Mouse (Mus musculus): ENCODE data around the gene Olfr1354.
"Not testable (repeated sequence)": the region's sequence is repeated elsewhere in the genome, so short reads cannot be mapped to it uniquely, and the experiment has no call there.

Gene Olfr1354

DNA sequence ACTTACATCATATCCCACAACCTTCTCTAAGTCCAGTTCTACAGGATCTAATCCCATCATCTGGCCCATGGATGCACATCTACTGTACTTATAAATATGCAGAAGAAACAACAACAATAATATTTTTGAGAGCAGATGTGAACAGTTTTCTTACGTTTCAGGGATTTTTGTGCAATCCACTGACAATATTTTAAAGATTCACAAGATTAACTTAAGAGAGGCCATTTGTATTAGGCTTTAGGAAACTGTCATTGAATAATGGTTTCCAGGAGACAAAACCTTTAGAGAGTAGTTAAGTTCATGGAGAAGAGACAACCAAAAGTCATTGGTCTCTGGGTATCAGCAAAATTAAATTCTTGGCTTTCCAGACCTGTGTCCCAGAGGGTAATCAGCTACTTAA lies at the start of gene Olfr1354:
Olfr1354 (plus strand) TSS at position 301 of the 400 bp plus-strand sequence.
- in situ Hi-C loops (cut with MseI, MboI) = not testable (repeated sequence)

DNA sequence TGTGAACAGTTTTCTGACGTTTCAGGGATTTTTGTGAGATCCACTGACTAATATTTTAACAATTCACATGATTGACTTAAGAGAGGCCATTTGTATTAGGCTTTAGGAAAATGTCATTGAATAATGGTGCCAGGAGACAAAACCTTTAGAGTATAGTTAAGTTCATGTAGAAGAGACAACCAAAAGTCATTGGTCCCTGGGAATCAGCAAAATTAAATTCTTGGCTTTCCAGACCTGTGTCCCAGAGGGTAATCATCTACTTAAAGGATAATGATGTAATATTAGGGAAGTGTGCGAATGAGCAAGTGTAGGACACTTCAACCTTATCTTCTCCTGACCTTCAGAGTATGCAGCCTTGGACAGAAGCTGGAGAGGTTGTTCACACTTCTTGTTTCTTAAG lies 37.7 kb upstream of the Olfr1354 start, which contains the start of gene Olfr1355:
Olfr1355 (plus strand) TSS at position 301 of the 400 bp plus-strand sequence.
- in situ Hi-C loops (cut with MseI, MboI) = no loop called here

DNA sequence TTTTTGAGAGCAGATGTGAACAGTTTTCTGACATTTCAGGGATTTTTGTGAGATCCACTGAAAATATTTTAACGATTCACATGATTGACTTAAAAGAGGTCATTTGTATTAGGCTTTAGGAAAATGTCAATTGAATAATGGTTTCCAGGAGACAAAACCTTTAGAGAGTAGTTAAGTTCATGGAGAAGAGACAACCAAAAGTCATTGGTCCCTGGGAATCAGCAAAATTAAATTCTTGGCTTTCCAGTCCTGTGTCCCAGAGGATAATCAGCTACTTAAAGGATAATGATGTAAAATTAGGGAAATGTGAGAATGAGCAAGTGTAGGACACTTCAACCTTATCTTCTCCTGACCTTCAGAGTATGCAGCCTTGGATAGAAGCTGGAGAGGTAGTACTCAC lies 37.4 kb downstream of the Olfr1354 start, which contains the start of gene Olfr8:
Olfr8 (plus strand) TSS at position 301 of the 400 bp plus-strand sequence.
- in situ Hi-C loops (cut with MseI, MboI) = not testable (repeated sequence)

DNA sequence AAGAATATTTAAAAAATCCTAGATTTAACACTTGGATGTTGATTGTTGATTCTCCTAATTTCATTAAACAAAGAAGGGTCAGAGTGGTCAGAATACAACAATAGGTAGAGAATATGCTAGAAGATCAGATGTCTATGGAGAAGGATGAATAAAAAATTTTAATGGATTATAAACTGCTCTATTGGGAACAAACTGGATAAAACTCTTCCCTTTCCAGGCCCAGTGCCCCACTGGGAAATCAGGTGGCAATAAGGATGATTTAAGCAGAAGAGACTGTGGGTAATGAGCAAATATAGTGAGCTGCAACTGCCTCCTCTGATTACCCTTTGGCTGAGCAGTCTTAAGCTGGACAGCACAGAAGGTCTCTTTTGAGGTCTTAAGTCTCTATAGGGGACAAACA lies 50.0 kb downstream of the Olfr1354 start, which contains the start of gene Olfr1353:
Olfr1353 (plus strand) TSS at position 301 of the 400 bp plus-strand sequence.
- in situ Hi-C loops (cut with MseI, MboI) = not testable (repeated sequence)

Measured in mouse trophoblast stem cell (cell line).